Comparison of ENCODE assay signal across 10 mouse cellular contexts in genomic region chr3:31213802-31214201, GRCm38 (mm10).
A peak's percentile ranks its signal among the peaks of the same experiment; 100 is the strongest.
DNase-seq lines count a peak whose midpoint lies in the region; ATAC-seq lines count a peak whose summit lies in the region.
"Had no signal": no experiment of that assay in that cellular context is flagged by ENCODE, and none has a peak within 500 bp of the region (broad histone marks: within the 10 kb centered on the region; RNA-seq: fewer than 3 reads in every experiment).

No protein-coding gene starts in this region.

- WGBS in neural tube, embryonic 12.5 days: 21% methylated on average over 3 of the region's 3 CpGs
- 33% methylated on average over 3 of the region's 3 CpGs for WGBS in forebrain, embryonic 10.5 days
- WGBS in limb, embryonic 11.5 days: 29% methylated on average over 3 of the region's 3 CpGs

- no peak overlapping the region for H3K4me2 ChIP-seq in neural tube, embryonic 12.5 days (replicated peaks)
- H3K4me2 ChIP-seq in limb, embryonic 11.5 days (ENCODE audit: low read depth, severe bottlenecking): no peak overlapping the region

- no peaks in the 10 kb centered on the region for H3K27me3 ChIP-seq in neural tube, embryonic 12.5 days (replicated peaks)
- no peaks in the 10 kb centered on the region for H3K27me3 ChIP-seq in forebrain, embryonic 10.5 days (ENCODE audit: poor library complexity, severe bottlenecking)
- H3K27me3 ChIP-seq in limb, embryonic 11.5 days (ENCODE audit: control insufficient read depth, insufficient read depth, low read length): no peaks in the 10 kb centered on the region

- H3K4me3 ChIP-seq in neural tube, embryonic 12.5 days: no peak overlapping the region
- H3K4me3 ChIP-seq in forebrain, embryonic 10.5 days: no peak overlapping the region
- no peak overlapping the region for H3K4me3 ChIP-seq in limb, embryonic 11.5 days (ENCODE audit: low read depth, low read length)

- no peak overlapping the region for H3K27ac ChIP-seq in neural tube, embryonic 12.5 days
- H3K27ac ChIP-seq in forebrain, embryonic 10.5 days: peak overlapping the region; percentile 77
- peak overlapping the region; percentile 92 for H3K27ac ChIP-seq in limb, embryonic 11.5 days (replicated peaks; ENCODE audit: low read depth, low read length)

- no peak overlapping the region; the same call in 1 of the 2 replicates for H3K9ac ChIP-seq in neural tube, embryonic 12.5 days
- 0 out of 2 replicates have a peak overlapping the region, but pooled peaks have one; percentile 12 for H3K9ac ChIP-seq in limb, embryonic 11.5 days (ENCODE audit: low read length)

- DNase-seq in neural tube, embryonic 10.5 days (ENCODE audit: extremely low spot score, low spot score): no peak
- no peak for DNase-seq in forebrain, embryonic 10.5 days (ENCODE audit: extremely low spot score, low spot score)
- no peak for DNase-seq in limb, embryonic 11.5 days (ENCODE audit: low spot score)
- no peak for DNase-seq in right cerebral cortex, postnatal 4 days
- DNase-seq in spleen, adult 12 weeks (ENCODE audit: low spot score): no peak
- DNase-seq: kidney, postnatal 4 days; lung, adult 18-20 months had no signal

- ATAC-seq in neural tube, embryonic 12.5 days (ENCODE audit: low FRiP score, low read depth): peak; percentile 26; the same call in 1 of the 2 replicates
- no peak for ATAC-seq in limb, embryonic 11.5 days (ENCODE audit: insufficient number of reproducible peaks, low FRiP score, low TSS enrichment, low read depth)
- no peak for ATAC-seq in megakaryocyte, adult 5-6 weeks (ENCODE audit: poor library complexity, severe bottlenecking)
- no peak for ATAC-seq in granulocyte monocyte progenitor cell, adult 5-6 weeks (replicated peaks; ENCODE audit: poor library complexity, severe bottlenecking)

- H3K36me3 ChIP-seq in neural tube, embryonic 12.5 days: no peaks in the 10 kb centered on the region
- no peaks in the 10 kb centered on the region for H3K36me3 ChIP-seq in forebrain, embryonic 10.5 days (replicated peaks)
- no peaks in the 10 kb centered on the region for H3K36me3 ChIP-seq in limb, embryonic 11.5 days (ENCODE audit: control insufficient read depth, insufficient read depth, low read length)

- H3K9me3 ChIP-seq in neural tube, embryonic 12.5 days: no peaks in the 10 kb centered on the region
- no peaks in the 10 kb centered on the region for H3K9me3 ChIP-seq in forebrain, embryonic 10.5 days
- H3K9me3 ChIP-seq in limb, embryonic 11.5 days (ENCODE audit: control insufficient read depth, low read length): no peaks in the 10 kb centered on the region

- peaks cover 13% of the 10 kb centered on the region for H3K4me1 ChIP-seq in neural tube, embryonic 12.5 days
- peaks cover 34% of the 10 kb centered on the region for H3K4me1 ChIP-seq in forebrain, embryonic 10.5 days
- H3K4me1 ChIP-seq in limb, embryonic 11.5 days (ENCODE audit: control insufficient read depth, insufficient read depth, low read length): peaks cover 21% of the 10 kb centered on the region
